ENCODE assay signal across 11 mouse cellular contexts in the genomic region with DNA sequence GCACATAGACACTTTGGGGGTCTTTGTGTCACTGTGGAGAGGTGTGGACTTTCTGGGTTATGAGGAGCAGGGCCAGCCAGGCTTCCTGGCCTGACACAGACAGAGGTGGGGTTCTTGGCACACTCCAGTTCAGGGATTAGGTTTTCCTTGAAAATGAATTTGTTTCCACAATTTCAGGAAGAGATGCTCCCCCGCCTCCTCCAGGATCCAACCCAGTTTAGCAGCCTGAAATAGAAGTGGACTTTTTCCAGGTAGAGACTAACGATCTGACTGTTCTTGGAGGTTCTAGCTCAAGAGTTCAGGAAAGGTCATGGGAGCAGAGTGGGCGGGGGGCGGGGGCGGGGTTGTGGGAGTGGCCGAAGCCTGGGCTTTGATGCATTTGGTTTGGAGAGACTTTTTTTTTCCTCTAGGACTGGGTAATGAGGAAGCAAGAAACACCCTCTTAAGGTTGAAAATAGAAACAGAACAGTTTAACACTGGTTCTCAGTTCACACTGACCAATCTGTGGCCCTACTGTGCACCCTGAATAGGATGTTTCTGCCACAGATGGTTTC. TPM values are rescaled to one million over a fixed set of nuclear protein-coding genes. Genes with fewer than 3 reads are reported as not detected.
DNase-seq lines count a peak whose midpoint lies in the region; ATAC-seq and TF ChIP-seq lines count a peak whose summit lies in the region.
"Had no signal": no experiment of that assay in that cellular context is flagged by ENCODE, and none has a peak within 500 bp of the region (broad histone marks: within the 10 kb centered on the region; RNA-seq: fewer than 3 reads in every experiment).

No protein-coding gene starts in this region.

- TF ChIP-seq CTCF in lung, postnatal 0 days (IDR thresholded peaks at IDR 0.05), result no peak
- TF ChIP-seq CTCF in heart, postnatal 0 days (IDR thresholded peaks at IDR 0.05; ENCODE audit: low read depth), result no peak

- TF ChIP-seq EP300 in lung, postnatal 0 days (IDR thresholded peaks at IDR 0.05), result no peak
- peak; percentile 24; the same call in 1 of the 2 replicates for TF ChIP-seq EP300 in heart, postnatal 0 days (IDR thresholded peaks at IDR 0.05; ENCODE audit: low read depth)

- 47% methylated on average over 6 of the region's 6 CpGs for WGBS in lung, postnatal 0 days
- 53% methylated on average over 6 of the region's 6 CpGs for WGBS in heart, postnatal 0 days

- no peaks in the 10 kb centered on the region for H3K4me1 ChIP-seq in lung, postnatal 0 days (ENCODE audit: insufficient read depth, low read depth, low read length)
- no peaks in the 10 kb centered on the region for H3K4me1 ChIP-seq in heart, postnatal 0 days (ENCODE audit: control insufficient read depth, insufficient read depth)

- no peaks in the 10 kb centered on the region for H3K36me3 ChIP-seq in lung, postnatal 0 days (ENCODE audit: insufficient read depth, low read length)
- H3K36me3 ChIP-seq in heart, postnatal 0 days (replicated peaks; ENCODE audit: control insufficient read depth, insufficient read depth, low read length), result no peaks in the 10 kb centered on the region
- H3K36me3 ChIP-seq: embryonic facial prominence, embryonic 10.5 days had no signal

- H3K9me3 ChIP-seq in lung, postnatal 0 days (ENCODE audit: low read length), result no peaks in the 10 kb centered on the region
- H3K9me3 ChIP-seq in heart, postnatal 0 days (replicated peaks; ENCODE audit: control insufficient read depth, low read length), result no peaks in the 10 kb centered on the region
- H3K9me3 ChIP-seq: embryonic facial prominence, embryonic 10.5 days had no signal

- H3K4me3 ChIP-seq in lung, postnatal 0 days (ENCODE audit: low read depth, low read length), result no peak overlapping the region
- no peak overlapping the region for H3K4me3 ChIP-seq in heart, postnatal 0 days (ENCODE audit: low read depth, low read length)
- H3K4me3 ChIP-seq: embryonic facial prominence, embryonic 10.5 days had no signal

- no peaks in the 10 kb centered on the region for H3K27me3 ChIP-seq in lung, postnatal 0 days (replicated peaks; ENCODE audit: insufficient read depth, low read length)
- no peaks in the 10 kb centered on the region for H3K27me3 ChIP-seq in heart, postnatal 0 days (ENCODE audit: control insufficient read depth, insufficient read depth, low read length)

- H3K27ac ChIP-seq in lung, postnatal 0 days (ENCODE audit: low read length), result no peak overlapping the region
- no peak overlapping the region for H3K27ac ChIP-seq in heart, postnatal 0 days (ENCODE audit: low read depth)
- H3K27ac ChIP-seq: embryonic facial prominence, embryonic 10.5 days had no signal

- H3K9ac ChIP-seq in lung, postnatal 0 days (replicated peaks; ENCODE audit: low read depth), result no peak overlapping the region
- no peak overlapping the region for H3K9ac ChIP-seq in heart, postnatal 0 days (replicated peaks; ENCODE audit: low read depth, low read length)

- H3K4me2 ChIP-seq in lung, postnatal 0 days (replicated peaks; ENCODE audit: low read depth, low read length), result no peak overlapping the region
- H3K4me2 ChIP-seq in heart, postnatal 0 days (ENCODE audit: low read depth, low read length), result no peak overlapping the region

- intact Hi-C loops in gastrocnemius, postnatal 36 days (cut with DNase I), result no loop called here

- ATAC-seq in lung, postnatal 0 days, result peak; percentile 17; the same call in 1 of the 2 replicates
- peak; percentile 49; the same call in 1 of the 2 replicates for ATAC-seq in heart, postnatal 0 days (ENCODE audit: insufficient read depth, low read depth)
- ATAC-seq in megakaryocyte progenitor cell, adult 5-6 weeks (replicated peaks; ENCODE audit: poor library complexity), result no peak

- DNase-seq in gastrocnemius, postnatal 25 days, result peak; percentile 45
- DNase-seq in gastrocnemius, postnatal 36 days, result no peak
- no peak for DNase-seq in lung, postnatal 0 days (ENCODE audit: low spot score)
- no peak for DNase-seq in lung, postnatal 10 days
- DNase-seq in heart, postnatal 0 days (ENCODE audit: low spot score), result no peak
- DNase-seq in yolk sac, embryonic 10.5 days (ENCODE audit: low spot score), result peak; percentile 61
- DNase-seq: lung, postnatal 4 days; thymus, adult 18-20 months had no signal

RNA-seq across cellular contexts. Expression of a gene that starts 10.4 kb away (rescaled TPM):
- total RNA-seq in gastrocnemius, postnatal 25 days (2021), result 10 to 100 TPM; 15.8 to 20.1 TPM
- total RNA-seq in gastrocnemius, postnatal 36 days (2021), result 10 to 100 TPM; 15.3 to 16.8 TPM
- 108 and 119 TPM in 2 replicates for polyA plus RNA-seq in lung, postnatal 0 days (2015; fragmentation: Nextera tagmentation; extraction: Ambion mirVana)
- total RNA-seq in heart, postnatal 0 days (2014; rRNA removed; ENCODE audit: low replicate concordance), result 116 and 120 TPM in 2 replicates
- polyA plus RNA-seq in heart, postnatal 0 days (2015; fragmentation: Nextera tagmentation; extraction: Ambion mirVana), result 43.4 and 48.0 TPM in 2 replicates
- 4.3 and 4.4 TPM in 2 replicates for total RNA-seq in megakaryocyte progenitor cell, adult 5-6 weeks (2015)
- total RNA-seq in megakaryocyte progenitor cell, adult 5-6 weeks (2017), result 3.5 and 4.3 TPM in 2 replicates

RNA-seq across cellular contexts. Expression of a gene that starts 26.6 kb away (rescaled TPM):
- total RNA-seq in gastrocnemius, postnatal 25 days (2021), result not detected
- total RNA-seq in gastrocnemius, postnatal 36 days (2021), result not detected
- 23.1 and 23.2 TPM in 2 replicates for polyA plus RNA-seq in lung, postnatal 0 days (2015; fragmentation: Nextera tagmentation; extraction: Ambion mirVana)
- total RNA-seq in heart, postnatal 0 days (2014; rRNA removed; ENCODE audit: low replicate concordance), result not detected in 2 replicates
- polyA plus RNA-seq in heart, postnatal 0 days (2015; fragmentation: Nextera tagmentation; extraction: Ambion mirVana), result 0.12 TPM in 1 of 2 replicates, not detected in the other
- total RNA-seq in megakaryocyte progenitor cell, adult 5-6 weeks (2015), result not detected in 2 replicates
- not detected in 2 replicates for total RNA-seq in megakaryocyte progenitor cell, adult 5-6 weeks (2017)
- total RNA-seq: layer of hippocampus, adult 8-10 months had no signal

RNA-seq across cellular contexts. Expression of a gene that starts 42.9 kb away (rescaled TPM):
- total RNA-seq in gastrocnemius, postnatal 25 days (2021), result not detected
- total RNA-seq in gastrocnemius, postnatal 36 days (2021), result not detected
- polyA plus RNA-seq in lung, postnatal 0 days (2015; fragmentation: Nextera tagmentation; extraction: Ambion mirVana), result 1.1 TPM in 2 replicates
- 1.5 and 2.2 TPM in 2 replicates for total RNA-seq in heart, postnatal 0 days (2014; rRNA removed; ENCODE audit: low replicate concordance)
- 0.41 and 0.51 TPM in 2 replicates for polyA plus RNA-seq in heart, postnatal 0 days (2015; fragmentation: Nextera tagmentation; extraction: Ambion mirVana)
- 1.1 and 9.0 TPM in 2 replicates for total RNA-seq in megakaryocyte progenitor cell, adult 5-6 weeks (2015)
- total RNA-seq in megakaryocyte progenitor cell, adult 5-6 weeks (2017), result 0.12 and 0.95 TPM in 2 replicates

RNA-seq across cellular contexts. Expression of a gene that starts 43.6 kb away (rescaled TPM):
- total RNA-seq in gastrocnemius, postnatal 25 days (2021), result not detected
- total RNA-seq in gastrocnemius, postnatal 36 days (2021), result not detected
- 16.7 and 17.4 TPM in 2 replicates for polyA plus RNA-seq in lung, postnatal 0 days (2015; fragmentation: Nextera tagmentation; extraction: Ambion mirVana)
- 1.5 and 7.3 TPM in 2 replicates for total RNA-seq in heart, postnatal 0 days (2014; rRNA removed; ENCODE audit: low replicate concordance)
- 0.26 and 0.27 TPM in 2 replicates for polyA plus RNA-seq in heart, postnatal 0 days (2015; fragmentation: Nextera tagmentation; extraction: Ambion mirVana)
- 0.25 and 0.71 TPM in 2 replicates for total RNA-seq in megakaryocyte progenitor cell, adult 5-6 weeks (2015)
- 0.41 TPM in 1 of 2 replicates, not detected in the other for total RNA-seq in megakaryocyte progenitor cell, adult 5-6 weeks (2017)

Comparison
In these comparisons a context has a peak if more than half of its experiments do, and no peak if none do; other contexts are left out.
1. DNase-seq: peak in gastrocnemius, postnatal 25 days (single experiment) and yolk sac, embryonic 10.5 days (single experiment); none in gastrocnemius, postnatal 36 days (0 of 2), lung, postnatal 0 days (single experiment), lung, postnatal 10 days (single experiment) and heart, postnatal 0 days (single experiment).